Mouse (Mus musculus) brain, embryonic 14.5 days (tissue): ENCODE data around the gene Txnrd2. TPM values are rescaled to one million over a fixed set of nuclear protein-coding genes. Genes with fewer than 3 reads are reported as not detected.

Source experiments
- DNase-seq: peaks from one replicate; pipeline ENCODE4 v3.0.0-alpha.2; 2011; ENCODE audit warnings: low read depth
- CTCF ChIP-seq: fragments of 200-500 bp; IDR thresholded peaks from 2 replicates; pipeline ENCODE4 v1.5.1; 2012; ENCODE audit warnings: inconsistent platforms, mild to moderate bottlenecking, moderate library complexity, borderline replicate concordance; ENCODE audit not compliant: insufficient read depth, insufficient read length; ENCODE audit errors: extremely low read depth
- POLR2A ChIP-seq: fragments of 200-500 bp; IDR thresholded peaks from 2 replicates; pipeline ENCODE4 v1.6.1; 2012; ENCODE audit warnings: mild to moderate bottlenecking, inconsistent platforms, borderline replicate concordance; ENCODE audit not compliant: poor library complexity, insufficient read depth, insufficient read length, severe bottlenecking; ENCODE audit errors: extremely low read depth
- polyA plus RNA-seq: library from polyadenylated mRNA; depleted of rRNA; stranded (reverse); fragments of >200 nt; gene quantifications from 2 replicates; pipeline ENCODE4 v1.2.3, GENCODE M21; 2012; rRNA removed

The Txnrd2 gene
- polyA plus RNA-seq, 1 experiment, result 19.5 TPM

DNA sequence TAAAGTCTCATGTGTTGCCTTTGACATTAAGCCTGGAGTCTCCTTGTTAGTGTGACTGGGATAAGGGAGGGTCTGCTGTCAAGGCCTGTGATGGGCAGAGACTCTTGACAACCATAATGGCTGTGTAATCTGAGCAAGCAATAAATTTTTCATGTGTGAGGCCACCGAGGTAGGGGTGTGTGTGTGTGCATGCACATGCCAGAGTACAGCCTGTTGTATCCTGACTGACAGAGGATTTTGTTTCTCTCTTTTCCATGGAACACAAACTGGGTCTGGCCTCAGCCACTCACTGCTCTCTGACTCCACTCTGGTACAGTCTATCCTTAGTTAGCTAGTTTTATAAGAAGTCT is 81.0 kb downstream of the Txnrd2 start:
- TF ChIP-seq CTCF (no peak), POLR2A (no peak)
- DNase-seq, result no peak

DNA sequence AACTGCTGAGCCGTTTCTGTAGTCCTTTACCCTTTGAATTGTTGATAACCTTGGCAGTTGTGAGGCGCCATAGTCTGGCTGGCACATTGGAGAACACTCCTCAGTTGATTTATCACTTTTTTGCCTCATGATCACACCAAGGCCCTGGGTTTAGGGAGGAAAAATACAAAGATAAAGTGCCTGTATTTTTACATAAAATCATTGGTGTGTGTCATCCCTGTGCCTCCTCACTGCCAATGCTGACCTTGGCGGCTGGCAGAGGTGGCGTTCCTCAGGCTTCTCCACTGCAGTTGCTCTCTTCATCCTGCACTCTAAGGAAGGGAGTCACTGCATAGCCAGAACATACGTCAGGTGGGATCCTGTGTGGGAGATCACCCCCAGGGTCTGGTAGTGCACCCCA is 85.6 kb downstream of the Txnrd2 start:
- DNase-seq, result no peak
- TF ChIP-seq POLR2A (no peak), CTCF (no peak)

DNA sequence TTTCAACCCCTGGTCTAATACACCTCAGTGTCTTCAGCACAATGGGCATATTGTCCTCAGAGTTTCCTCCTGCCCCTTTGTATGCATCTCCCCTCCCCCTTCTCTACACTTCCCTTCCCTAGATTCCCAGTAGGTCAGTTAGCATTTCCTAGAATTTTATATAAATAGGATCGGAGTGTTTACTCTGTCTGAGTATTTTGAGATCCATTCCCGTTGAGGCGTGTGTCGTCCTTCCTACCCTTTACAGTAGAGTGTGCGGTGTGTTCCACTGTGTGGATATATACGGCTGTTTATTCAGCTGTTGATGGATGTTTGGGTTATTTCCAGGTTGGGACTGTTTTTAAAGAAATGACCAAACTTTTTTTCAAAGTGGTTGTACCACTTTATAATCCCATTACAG is 87.3 kb downstream of the Txnrd2 start:
- no peak for TF ChIP-seq CTCF
- no peak for TF ChIP-seq POLR2A
- no peak for DNase-seq

DNA sequence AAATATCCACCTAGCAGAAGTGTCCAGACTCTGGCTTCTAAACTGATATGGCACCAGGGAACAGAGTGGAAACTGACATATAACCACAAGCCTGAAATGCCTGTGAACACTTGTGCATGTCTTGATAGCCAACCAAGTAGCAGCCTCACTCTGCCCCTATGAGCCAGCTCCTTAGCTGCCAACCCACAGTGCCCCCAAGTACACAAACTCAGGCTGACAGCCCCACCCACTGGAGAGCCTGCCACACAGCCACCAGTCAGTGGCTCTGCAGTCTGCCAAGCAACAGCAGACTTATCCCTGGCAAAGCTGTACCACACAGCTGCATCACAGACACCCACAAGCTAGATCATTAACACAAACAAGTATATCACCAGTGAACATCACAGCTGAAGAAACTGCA is 91.9 kb downstream of the Txnrd2 start:
- DNase-seq, result peak; percentile 32

DNA sequence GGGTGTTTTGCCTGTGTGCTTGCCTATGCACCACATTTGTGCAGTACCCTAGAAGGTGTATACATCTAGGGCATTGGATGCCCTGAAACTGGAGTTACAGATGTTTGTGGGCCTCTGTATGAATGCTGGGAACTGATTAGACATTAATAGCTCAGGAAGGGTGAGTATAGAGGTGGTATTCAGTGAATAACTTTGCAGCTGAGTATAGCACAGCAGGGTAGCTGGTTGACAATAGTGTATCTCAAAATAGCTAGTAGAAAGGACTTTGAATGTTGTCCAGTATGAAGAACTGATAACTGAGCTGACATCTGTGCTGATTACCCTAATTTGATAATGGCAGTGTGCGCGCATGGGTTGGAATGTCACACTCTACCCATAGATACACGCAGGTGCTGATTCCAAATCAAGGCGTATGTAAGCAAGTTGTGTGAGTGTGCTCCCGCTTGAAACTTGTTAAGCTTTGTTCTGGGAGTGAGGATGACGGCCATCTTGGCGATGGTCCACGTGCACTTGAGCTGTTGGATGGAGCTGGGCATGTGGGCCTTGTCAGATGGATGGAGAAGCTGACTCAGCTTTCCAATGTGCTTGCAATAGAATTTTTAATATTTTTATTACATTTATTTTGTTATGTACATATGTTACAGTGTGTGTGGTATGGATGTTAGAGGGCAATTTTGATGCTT is 97.5 kb downstream of the Txnrd2 start:
- peak; percentile 24 for DNase-seq
- TF ChIP-seq POLR2A (no peak), CTCF (no peak)

More for the DNA sequence above, 91.9 kb downstream of the Txnrd2 start:
- TF ChIP-seq CTCF, result no peak; the same call in 1 of the 2 replicates
- no peak for TF ChIP-seq POLR2A

DNA sequence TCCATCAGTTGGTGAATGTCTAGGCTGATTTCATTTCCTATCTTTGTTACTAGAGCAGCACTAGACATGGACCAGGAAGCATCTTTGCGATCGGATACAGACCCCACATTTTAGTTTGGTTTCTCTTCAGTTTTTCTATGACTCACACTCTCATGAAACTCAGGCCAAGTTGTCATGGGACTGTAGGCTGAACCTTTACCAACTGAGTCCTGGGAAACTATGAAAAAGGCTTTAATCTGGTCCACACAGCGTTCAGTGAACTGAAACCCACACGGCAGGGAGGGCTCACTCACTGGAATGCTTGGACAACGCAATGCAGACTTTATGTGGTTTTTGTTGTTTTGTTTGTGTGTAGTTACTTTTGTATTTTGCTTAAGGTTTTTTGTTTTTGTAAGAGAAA is 102.5 kb downstream of the Txnrd2 start:
- TF ChIP-seq POLR2A, result no peak
- TF ChIP-seq CTCF, result no peak

More for the DNA sequence above, 102.5 kb downstream of the Txnrd2 start:
- no peak for DNase-seq

Other genes with a start within 250 kb of the Txnrd2 start
- not detected in 2 replicates for gene Ccdc188, start 208.5 kb upstream of the Txnrd2 start, polyA plus RNA-seq
- 60.4 and 69.0 TPM in 2 replicates for gene Zdhhc8, start 191.2 kb upstream of the Txnrd2 start, polyA plus RNA-seq
- gene Trmt2a, start 177.7 kb upstream of the Txnrd2 start, polyA plus RNA-seq, result 83.5 and 111 TPM in 2 replicates
- 177 and 190 TPM in 2 replicates for gene Ranbp1, start 177.7 kb upstream of the Txnrd2 start, polyA plus RNA-seq
- 0.14 TPM in 1 of 2 replicates, not detected in the other for gene Gm49776, start 168.1 kb upstream of the Txnrd2 start, polyA plus RNA-seq
- 76.2 and 82.0 TPM in 2 replicates for gene Dgcr8, start 137.1 kb upstream of the Txnrd2 start, polyA plus RNA-seq
- gene Tango2, start 78.3 kb upstream of the Txnrd2 start, polyA plus RNA-seq, result 69.4 and 78.6 TPM in 2 replicates
- 169 and 189 TPM in 2 replicates for gene Arvcf, start 78.2 kb upstream of the Txnrd2 start, polyA plus RNA-seq
- gene Comt, start 468 bp downstream of the Txnrd2 start, polyA plus RNA-seq, result 72.8 and 73.8 TPM in 2 replicates
- gene Gnb1l, start 72.3 kb downstream of the Txnrd2 start, polyA plus RNA-seq, result 12.4 and 15.4 TPM in 2 replicates
- 13.1 and 14.5 TPM in 2 replicates for gene Rtl10, start 72.5 kb downstream of the Txnrd2 start, polyA plus RNA-seq
- gene Tbx1, start 164.3 kb downstream of the Txnrd2 start, polyA plus RNA-seq, result 1.3 and 1.9 TPM in 2 replicates
- gene Gp1bb, start 196.0 kb downstream of the Txnrd2 start, polyA plus RNA-seq, result 19.9 and 22.5 TPM in 2 replicates
- gene Gm49601, start 200.0 kb downstream of the Txnrd2 start, polyA plus RNA-seq, result 89.4 and 112 TPM in 2 replicates
- gene Sept5, start 203.6 kb downstream of the Txnrd2 start, polyA plus RNA-seq, result 266 and 348 TPM in 2 replicates